Mouse (Mus musculus) inflammation-experienced regulatory T-cells, adult 16 weeks (primary cell): ENCODE measurements around the gene Olfr1307. TPM values are rescaled to one million over a fixed set of nuclear protein-coding genes. Genes with fewer than 3 reads are reported as not detected.

ENCODE experiments used
- polyA plus RNA-seq: library from polyadenylated mRNA; unstranded; fragments of 100-300 nt; shearing (Covaris generic); gene quantifications from one replicate; pipeline ENCODE4 v1.2.1, GENCODE M21; 2017

The Olfr1307 gene
- polyA plus RNA-seq = 0.02 TPM

GRCm38 (mm10) chr2:111949340-111949739, at the start of gene Olfr1307:
TSS of gene Olfr1307 (minus strand) at chr2:111949440.

GRCm38 (mm10) chr2:111990181-111990580, 40.9 kb upstream of the Olfr1307 start, which contains the start of gene Olfr1309:
TSS of gene Olfr1309 (minus strand) at chr2:111990281.

GRCm38 (mm10) chr2:111964844-111965243, 15.6 kb upstream of the Olfr1307 start, which contains the start of gene Olfr1308:
TSS of gene Olfr1308 (minus strand) at chr2:111964944.

GRCm38 (mm10) chr2:111916171-111916570, 33.1 kb downstream of the Olfr1307 start, which contains the start of gene Olfr1306:
TSS of gene Olfr1306 (minus strand) at chr2:111916271.

Other genes with a start within 250 kb of the Olfr1307 start
- not detected for gene Olfr1301, start 198.4 kb downstream of the Olfr1307 start, polyA plus RNA-seq
- gene Olfr1302, start 172.0 kb downstream of the Olfr1307 start, polyA plus RNA-seq = not detected
- not detected for gene Olfr1303, start 129.1 kb downstream of the Olfr1307 start, polyA plus RNA-seq
- not detected for gene Olfr1305, start 72.3 kb downstream of the Olfr1307 start, polyA plus RNA-seq
- not detected for gene Olfr1306, start 33.2 kb downstream of the Olfr1307 start, polyA plus RNA-seq
- gene Olfr1308, start 15.5 kb upstream of the Olfr1307 start, polyA plus RNA-seq = not detected
- gene Olfr1309, start 40.8 kb upstream of the Olfr1307 start, polyA plus RNA-seq = not detected
- gene Olfr1310, start 63.3 kb upstream of the Olfr1307 start, polyA plus RNA-seq = not detected
- not detected for gene Olfr1311, start 75.0 kb upstream of the Olfr1307 start, polyA plus RNA-seq
- not detected for gene Olfr1312, start 100.8 kb upstream of the Olfr1307 start, polyA plus RNA-seq
- gene Olfr1313, start 128.4 kb upstream of the Olfr1307 start, polyA plus RNA-seq = not detected
- gene Olfr1314, start 147.3 kb upstream of the Olfr1307 start, polyA plus RNA-seq = not detected
- gene Olfr1315-ps1, start 166.0 kb upstream of the Olfr1307 start, polyA plus RNA-seq = not detected
- gene Olfr1316, start 185.5 kb upstream of the Olfr1307 start, polyA plus RNA-seq = not detected
- not detected for gene Olfr1317, start 190.9 kb upstream of the Olfr1307 start, polyA plus RNA-seq
- not detected for gene Olfr1318, start 204.8 kb upstream of the Olfr1307 start, polyA plus RNA-seq